Mouse (Mus musculus): Measurements from ENCODE around the gene Tssk1. TPM values are rescaled to one million over a fixed set of nuclear protein-coding genes. Genes with fewer than 3 reads are reported as not detected.

The Tssk1 gene
- total RNA-seq, 4 experiments from 2014 or later, result not detected

DNA sequence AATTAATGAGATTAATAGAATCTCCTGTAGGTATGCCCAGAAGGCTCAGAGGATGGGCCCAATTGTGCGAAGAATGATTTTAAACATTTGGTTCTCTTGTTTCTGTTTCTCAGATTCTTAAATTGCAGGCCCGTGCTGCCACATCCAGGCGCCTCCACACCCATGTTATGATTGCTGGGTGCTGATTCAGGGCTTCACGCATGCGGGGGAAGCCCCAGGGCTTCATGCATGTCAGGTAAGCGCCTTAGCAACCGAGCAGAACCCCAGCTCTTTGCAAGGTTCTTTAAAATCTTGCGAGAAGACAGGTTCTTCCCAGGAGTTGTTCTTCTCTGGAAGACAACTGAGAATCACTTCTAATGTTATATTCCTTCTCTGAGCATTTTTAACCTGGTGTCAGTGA lies 49.4 kb downstream of the Tssk1 start:
- DNase-seq (ENCODE audit: low spot score in 2 of 2), result no peak

- DNase-seq (ENCODE audit: low spot score in 2 of 2), result no peak
Observed at GRCm38 (mm10) chr16:17945081-17945831, 51.2 kb downstream of the Tssk1 start.

Other genes starting within 250 kb of the Tssk1 start
- gene Ccdc74a, start 247.8 kb upstream of the Tssk1 start, total RNA-seq (2022), result 10 to 100 TPM; 28.4 to 32.1 (median 30.0) TPM
- gene Med15, start 161.3 kb upstream of the Tssk1 start, total RNA-seq (2022), result 10 to 100 TPM; 66.4 to 74.0 (median 69.3) TPM
- 100 to 1,000 TPM in 1 of 4 experiments, 10 to 100 TPM in 3; 82.2 to 105 (median 95.4) TPM for gene Klhl22, start 134.6 kb upstream of the Tssk1 start, total RNA-seq (2022)
- gene Scarf2, start 96.9 kb upstream of the Tssk1 start, total RNA-seq (2022), result 1 to 10 TPM; 4.1 to 4.3 (median 4.1) TPM
- 1 to 10 TPM; 2.7 to 5.1 (median 3.8) TPM for gene B830017H08Rik, start 61.1 kb upstream of the Tssk1 start, total RNA-seq (2022)
- gene Car15, start 55.9 kb upstream of the Tssk1 start, total RNA-seq (2022), result 10 to 100 TPM in 1 of 4 experiments, 1 to 10 TPM in 3; 6.5 to 13.3 (median 7.8) TPM
- 1 to 10 TPM; 1.1 to 1.3 (median 1.1) TPM for gene Gm20518, start 2.6 kb upstream of the Tssk1 start, total RNA-seq (2022)
- 100 to 1,000 TPM in 2 of 4 experiments, 10 to 100 TPM in 2; 97.2 to 104 (median 101) TPM for gene Dgcr2, start 4.3 kb downstream of the Tssk1 start, total RNA-seq (2022)
- not detected for gene Tssk2, start 4.4 kb downstream of the Tssk1 start, total RNA-seq (2022)
- gene Ess2, start 17.1 kb downstream of the Tssk1 start, total RNA-seq (2022), result 10 to 100 TPM; 27.0 to 34.5 (median 32.0) TPM
- under 1 TPM in 1 of 4 experiments, not detected in 3; 0.52 TPM for gene Gsc2, start 20.8 kb downstream of the Tssk1 start, total RNA-seq (2022)
- 10 to 100 TPM; 37.6 to 52.4 (median 45.9) TPM for gene Slc25a1, start 34.0 kb downstream of the Tssk1 start, total RNA-seq (2022)
- under 1 TPM in 1 of 4 experiments, not detected in 3; 0.59 TPM for gene Vpreb2, start 86.2 kb downstream of the Tssk1 start, total RNA-seq (2022)
- gene Dgcr6, start 158.6 kb downstream of the Tssk1 start, total RNA-seq (2022), result 10 to 100 TPM; 69.8 to 89.4 (median 80.6) TPM
- 10 to 100 TPM; 27.2 to 45.1 (median 31.8) TPM for gene Prodh, start 196.0 kb downstream of the Tssk1 start, total RNA-seq (2022)
- gene Rtn4r, start 233.4 kb downstream of the Tssk1 start, total RNA-seq (2022), result 100 to 1,000 TPM; 100 to 120 (median 105) TPM